ENCODE assay signal across 19 mouse cellular contexts in the genomic region with DNA sequence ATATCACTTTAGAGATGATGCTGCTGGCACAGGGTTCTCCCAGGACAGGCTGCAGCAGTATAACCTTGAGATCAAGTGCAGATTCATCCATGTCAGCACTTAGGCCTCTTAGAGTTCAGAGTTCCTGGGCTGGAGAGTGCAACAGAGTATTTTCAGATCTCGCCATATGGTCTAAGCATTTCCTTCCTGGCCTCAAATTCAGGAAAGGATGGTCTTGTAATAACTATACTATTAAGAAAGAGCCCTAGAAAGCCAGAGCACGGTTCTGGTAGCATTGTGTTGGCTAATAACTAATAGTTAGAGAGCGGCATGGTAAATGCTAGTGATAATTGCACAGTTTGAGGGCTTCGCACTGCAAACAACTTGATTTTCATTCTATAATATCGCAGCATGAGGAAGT.
"Had no signal": no experiment of that assay in that cellular context is flagged by ENCODE, and none has a peak within 500 bp of the region (broad histone marks: within the 10 kb centered on the region; RNA-seq: fewer than 3 reads in every experiment).

No protein-coding gene starts in this region.

- H3K36me3 ChIP-seq: midbrain, embryonic 12.5 days had no signal

- H3K9me3 ChIP-seq: midbrain, embryonic 10.5 days; midbrain, embryonic 12.5 days; neural tube, embryonic 13.5 days; neural tube, embryonic 15.5 days had no signal

- H3K4me3 ChIP-seq: midbrain, embryonic 10.5 days; midbrain, embryonic 12.5 days; myocyte; neural tube, embryonic 13.5 days; neural tube, embryonic 15.5 days had no signal

- H3K27me3 ChIP-seq: midbrain, embryonic 12.5 days; neural tube, embryonic 13.5 days; neural tube, embryonic 15.5 days had no signal

- ATAC-seq: liver, postnatal 0 days; midbrain, embryonic 16.5 days had no signal

- DNase-seq: liver, postnatal 0 days; lung, adult 2 months; lung, postnatal 10 days; midbrain, embryonic 14.5 days; retina, postnatal 1 day; right cerebral cortex, adult 18-20 months; right cerebral cortex, postnatal 25 days; right cerebral cortex, postnatal 4 days; spleen, adult 18-20 months; thymus, adult 18-20 months; thymus, postnatal 14 days; thymus, postnatal 36 days had no signal

- H3K27ac ChIP-seq: macrophage; midbrain, embryonic 10.5 days; midbrain, embryonic 12.5 days; neural tube, embryonic 13.5 days; neural tube, embryonic 15.5 days had no signal

- H3K9ac ChIP-seq: liver, postnatal 0 days; midbrain, embryonic 12.5 days; neural tube, embryonic 13.5 days; neural tube, embryonic 15.5 days had no signal

- H3K4me2 ChIP-seq: midbrain, embryonic 12.5 days; neural tube, embryonic 13.5 days; neural tube, embryonic 15.5 days had no signal

- H3K4me1 ChIP-seq: midbrain, embryonic 10.5 days; midbrain, embryonic 12.5 days had no signal
